Mouse (Mus musculus) MEL (cell line): ENCODE results near the gene Gls2. TPM values are rescaled to one million over a fixed set of nuclear protein-coding genes. Genes with fewer than 3 reads are reported as not detected.

ENCODE experiments used
- DNase-seq: peaks from one replicate; pipeline ENCODE4 v3.0.0; 2011; ENCODE audit warnings: low read depth, low spot score
- H3K27ac ChIP-seq: 2 replicates; pipeline ENCODE4 v1.5.1; 2012; ENCODE audit warnings: low read depth, mild to moderate bottlenecking, control low read depth, low read length, moderate library complexity; ENCODE audit not compliant: control insufficient read depth
- H3K27me3 ChIP-seq, 2 experiments: fragments of 150-350 bp in 1 of 2; sonication (generic) in 1 of 2; 2 replicates each; pipeline ENCODE4 v1.6.1; 2012; ENCODE audit warnings: low read length in 2 of 2, mild to moderate bottlenecking in 2 of 2, improper control_type of control experiment in 1 of 2, moderate library complexity in 1 of 2; ENCODE audit not compliant: insufficient read depth in 2 of 2, control insufficient read depth in 1 of 2
- H3K36me3 ChIP-seq, 2 experiments: 2 replicates each; pipeline ENCODE4 v1.6.1; 2012 to 2014; ENCODE audit warnings: low read length in 2 of 2, improper control_type of control experiment in 1 of 2, inconsistent platforms in 1 of 2, mild to moderate bottlenecking in 1 of 2; ENCODE audit not compliant: insufficient read depth in 2 of 2, control insufficient read depth in 1 of 2
- H3K4me1 ChIP-seq, 2 experiments: fragments of 150-350 bp in 1 of 2; sonication (generic) in 1 of 2; 2 replicates each; pipeline ENCODE4 v1.6.1; 2012; ENCODE audit warnings: low read length in 2 of 2, improper control_type of control experiment in 1 of 2, mild to moderate bottlenecking in 1 of 2; ENCODE audit not compliant: insufficient read depth in 2 of 2, control insufficient read depth in 1 of 2
- H3K4me3 ChIP-seq, 2 experiments: fragments of 150-350 bp in 1 of 2; sonication (generic) in 1 of 2; 2 replicates each; pipeline ENCODE4 v1.5.1; 2012; ENCODE audit warnings: low read depth in 2 of 2, low read length in 2 of 2, mild to moderate bottlenecking in 2 of 2, moderate library complexity in 2 of 2, control low read depth in 1 of 2, improper control_type of control experiment in 1 of 2; ENCODE audit not compliant: control insufficient read depth in 1 of 2, insufficient read depth in 1 of 2
- H3K79me2 ChIP-seq: 2 replicates; pipeline ENCODE4 v1.6.1; 2012; ENCODE audit warnings: mild to moderate bottlenecking, low read length, moderate library complexity; ENCODE audit not compliant: control insufficient read depth, poor library complexity, insufficient read depth
- H3K9ac ChIP-seq: 2 replicates; pipeline ENCODE4 v1.6.1; 2012; ENCODE audit warnings: low read depth, mild to moderate bottlenecking, control low read depth, low read length, moderate library complexity; ENCODE audit not compliant: control insufficient read depth, poor library complexity, severe bottlenecking
- H3K9me3 ChIP-seq: fragments of 150-350 bp; sonication (generic); replicated peaks from 2 replicates; pipeline ENCODE4 v1.6.1; 2012; ENCODE audit warnings: mild to moderate bottlenecking, low read length, improper control_type of control experiment, moderate library complexity; ENCODE audit not compliant: insufficient read depth
- BHLHE40 ChIP-seq: IDR thresholded peaks from 2 replicates; pipeline ENCODE4 v1.6.1; 2012; ENCODE audit warnings: low read depth, mild to moderate bottlenecking, inconsistent platforms, low read length, improper control_type of control experiment, borderline replicate concordance
- CHD1 ChIP-seq: IDR thresholded peaks from 2 replicates; pipeline ENCODE4 v1.6.1; 2012; ENCODE audit warnings: low read depth, mild to moderate bottlenecking, inconsistent platforms, low read length, improper control_type of control experiment
- CHD2 ChIP-seq: IDR thresholded peaks from 2 replicates; pipeline ENCODE4 v1.6.1; 2011; ENCODE audit warnings: low read length, improper control_type of control experiment
- CTCF ChIP-seq, 3 experiments: IDR thresholded peaks in 2 of 3; conservative IDR thresholded peaks in 1 of 3; 2 replicates each; pipeline ENCODE4 v1.5.1; 2011 to 2012; ENCODE audit warnings: low read length in 3 of 3, low read depth in 2 of 3, mild to moderate bottlenecking in 2 of 3, improper control_type of control experiment in 1 of 3, inconsistent platforms in 1 of 3, mixed read lengths in 1 of 3, moderate library complexity in 1 of 3; ENCODE audit not compliant: control insufficient read depth in 1 of 3, insufficient read depth in 1 of 3, poor library complexity in 1 of 3, severe bottlenecking in 1 of 3
- GATA1 ChIP-seq: IDR thresholded peaks from 2 replicates; pipeline ENCODE4 v1.6.1; 2011; ENCODE audit warnings: low read depth, low read length, improper control_type of control experiment
- HCFC1 ChIP-seq: IDR thresholded peaks from 2 replicates; pipeline ENCODE4 v1.6.1; 2012; ENCODE audit warnings: low read depth, mild to moderate bottlenecking, inconsistent platforms, low read length, improper control_type of control experiment, moderate library complexity
- MAFK ChIP-seq: IDR thresholded peaks from 2 replicates; pipeline ENCODE4 v1.6.1; 2011; ENCODE audit warnings: low read depth, mild to moderate bottlenecking, low read length, improper control_type of control experiment, borderline replicate concordance
- MAX ChIP-seq: IDR thresholded peaks from 2 replicates; pipeline ENCODE4 v1.6.1; 2011; ENCODE audit warnings: low read length, improper control_type of control experiment
- MEF2A ChIP-seq: IDR thresholded peaks from 2 replicates; pipeline ENCODE4 v1.6.1; 2014; ENCODE audit warnings: low read depth, mild to moderate bottlenecking, inconsistent platforms, low read length, improper control_type of control experiment; ENCODE audit not compliant: poor library complexity, insufficient replicate concordance, severe bottlenecking; ENCODE audit errors: extremely low read depth
- MXI1 ChIP-seq: IDR thresholded peaks from 2 replicates; pipeline ENCODE4 v1.6.1; 2011; ENCODE audit warnings: mild to moderate bottlenecking, low read depth, low read length, improper control_type of control experiment
- MYB ChIP-seq: IDR thresholded peaks from 2 replicates; pipeline ENCODE4 v1.6.1; 2011; ENCODE audit warnings: mild to moderate bottlenecking, low read depth, low read length, improper control_type of control experiment
- MYC ChIP-seq: IDR thresholded peaks from 2 replicates; pipeline ENCODE4 v1.6.1; 2011; ENCODE audit warnings: low read depth, mild to moderate bottlenecking, low read length, improper control_type of control experiment, moderate library complexity
- NRF1 ChIP-seq: IDR thresholded peaks from 2 replicates; pipeline ENCODE4 v1.6.1; 2014; ENCODE audit warnings: low read depth, mild to moderate bottlenecking, inconsistent platforms, low read length, improper control_type of control experiment, moderate library complexity; ENCODE audit not compliant: poor library complexity, insufficient read depth, severe bottlenecking
- POLR2A ChIP-seq, 2 experiments: IDR thresholded peaks; 2 replicates each; pipeline ENCODE4 v1.6.1; 2011 to 2012; ENCODE audit warnings: low read length in 2 of 2, mild to moderate bottlenecking in 2 of 2, control low read depth in 1 of 2, improper control_type of control experiment in 1 of 2, low read depth in 1 of 2, moderate library complexity in 1 of 2; ENCODE audit not compliant: control insufficient read depth in 1 of 2, insufficient read depth in 1 of 2, poor library complexity in 1 of 2
- POLR2AphosphoS2 ChIP-seq: IDR thresholded peaks from 2 replicates; pipeline ENCODE4 v1.6.1; 2011; ENCODE audit warnings: low read length, improper control_type of control experiment
- POLR2AphosphoS5 ChIP-seq: IDR thresholded peaks from 2 replicates; pipeline ENCODE4 v1.6.1; 2012; ENCODE audit warnings: low read depth, borderline replicate concordance, mild to moderate bottlenecking, inconsistent platforms, low read length, moderate library complexity, mixed read lengths
- RAD21 ChIP-seq: IDR thresholded peaks from 2 replicates; pipeline ENCODE4 v1.6.1; 2011; ENCODE audit warnings: mild to moderate bottlenecking, low read depth, low read length, improper control_type of control experiment
- SMC3 ChIP-seq: IDR thresholded peaks from 2 replicates; pipeline ENCODE4 v1.6.1; 2011; ENCODE audit warnings: low read depth, low read length, improper control_type of control experiment
- TAL1 ChIP-seq: IDR thresholded peaks from 2 replicates; pipeline ENCODE4 v1.6.1; 2012; ENCODE audit warnings: mild to moderate bottlenecking, inconsistent platforms, low read length, moderate library complexity, mixed read lengths
- TBP ChIP-seq: IDR thresholded peaks from 2 replicates; pipeline ENCODE4 v1.8.0; 2011; ENCODE audit warnings: low read depth, low read length, improper control_type of control experiment
- UBTF ChIP-seq: IDR thresholded peaks from 2 replicates; pipeline ENCODE4 v1.6.1; 2012; ENCODE audit warnings: low read depth, mild to moderate bottlenecking, inconsistent platforms, low read length, improper control_type of control experiment, moderate library complexity, borderline replicate concordance; ENCODE audit not compliant: insufficient read depth
- USF1 ChIP-seq: IDR thresholded peaks from 2 replicates; pipeline ENCODE4 v1.6.1; 2014; ENCODE audit warnings: low read depth, mild to moderate bottlenecking, inconsistent platforms, low read length, improper control_type of control experiment, moderate library complexity
- ZC3H11A ChIP-seq: IDR thresholded peaks from 2 replicates; pipeline ENCODE4 v1.6.1; 2012; ENCODE audit warnings: low read depth, mild to moderate bottlenecking, inconsistent platforms, low read length, improper control_type of control experiment
- ZKSCAN1 ChIP-seq: IDR thresholded peaks from 2 replicates; pipeline ENCODE4 v1.6.1; 2012; ENCODE audit warnings: low read depth, mild to moderate bottlenecking, inconsistent platforms, low read length, improper control_type of control experiment, moderate library complexity
- ZMIZ1 ChIP-seq: IDR thresholded peaks from 2 replicates; pipeline ENCODE4 v1.6.1; 2012; ENCODE audit warnings: low read depth, mild to moderate bottlenecking, inconsistent platforms, low read length, improper control_type of control experiment, moderate library complexity
- ZNF384 ChIP-seq: IDR thresholded peaks from 2 replicates; pipeline ENCODE4 v1.6.1; 2012; ENCODE audit warnings: low read depth, mild to moderate bottlenecking, inconsistent platforms, low read length, improper control_type of control experiment
- polyA plus RNA-seq, 2 experiments: library from polyadenylated mRNA; stranded (reverse) in 1 of 2; unstranded in 1 of 2; fragments of >175 nt in 1 of 2; fragments of >200 nt in 1 of 2; gene quantifications; 2 replicates each; pipeline versions ENCODE4 v1.2.1 to v1.2.4; 2012; ENCODE audit warnings: low replicate concordance in 2 of 2, low read depth in 1 of 2; ENCODE audit not compliant: insufficient read length in 2 of 2, insufficient read depth in 1 of 2, missing spikeins in 1 of 2
- total RNA-seq: library from RNA; depleted of rRNA; stranded (reverse); fragments of 300-350 nt; gene quantifications from 2 replicates; pipeline ENCODE4 v1.2.3, GENCODE M21; 2012

Gene Gls2
- total and polyA plus RNA-seq, 3 experiments: 11.8 to 17.8 TPM; not detected in 1

- Histone ChIP-seq H3K4me1 (no peaks in the 10 kb centered on the region), H3K79me2 (no peaks in the 10 kb centered on the region), H3K4me3 (no peak overlapping the region), H3K36me3 (peaks cover 0 to 5% of the 10 kb centered on the region in 2 experiments; a peak in 2 of 4 replicates), H3K9ac (no peak overlapping the region), H3K27ac (no peak overlapping the region)
- DNase-seq: no peak
- no peak for TF ChIP-seq MAX
- TF ChIP-seq POLR2A (IDR thresholded peaks at IDR 0.05; ENCODE audit: control insufficient read depth in 1 of 2, insufficient read depth in 1 of 2, low read depth in 1 of 2, low read length in 2 of 2, poor library complexity in 1 of 2): no peak
- no peak for TF ChIP-seq BHLHE40
- TF ChIP-seq MYC: no peak
- no peak for TF ChIP-seq MYB
- no peak for TF ChIP-seq CHD1
- no peak for TF ChIP-seq MAFK
- no peak for TF ChIP-seq USF1
- TF ChIP-seq, all 39 proteins: peak for 0
- Histone ChIP-seq H3K9me3 (no peaks in the 10 kb centered on the region), H3K27me3 (no peaks in the 10 kb centered on the region)
Observed at GRCm38 (mm10) chr10:128250565-128250964, 56.3 kb downstream of the Gls2 start.

- H3K36me3 ChIP-seq: peaks cover 0 to 5% of the 10 kb centered on the region in 2 experiments; a peak in 3 of 4 replicates
- no peak for DNase-seq
Observed at GRCm38 (mm10) chr10:128253677-128254255, 59.5 kb downstream of the Gls2 start, which contains the start of gene Apon. Gene Apon, plus strand, starts transcription at chr10:128254096.

GRCm38 (mm10) chr10:128255925-128256324 is 61.7 kb downstream of the Gls2 start:
- no peak overlapping the region for H3K27ac ChIP-seq
- H3K27me3 ChIP-seq: no peaks in the 10 kb centered on the region
- H3K79me2 ChIP-seq: no peaks in the 10 kb centered on the region
- DNase-seq: no peak
- H3K4me1 ChIP-seq: peaks cover 0 to 8% of the 10 kb centered on the region in 2 experiments; a peak in 3 of 4 replicates
- no peaks in the 10 kb centered on the region for H3K9me3 ChIP-seq
- H3K36me3 ChIP-seq: peaks cover 0 to 2% of the 10 kb centered on the region in 2 experiments
- TF ChIP-seq ZMIZ1 (no peak), MAFK (no peak), NRF1 (no peak), MXI1 (no peak), BHLHE40 (no peak), ZKSCAN1 (no peak), TAL1 (no peak), POLR2AphosphoS2 (no peak), MYC (no peak), CHD2 (no peak), MEF2A (no peak), TBP (no peak), GATA1 (no peak), SMC3 (no peak), ZNF384 (no peak)
- H3K4me3 ChIP-seq: no peak overlapping the region
- H3K9ac ChIP-seq: no peak overlapping the region

More at GRCm38 (mm10) chr10:128253677-128254255, 59.5 kb downstream of the Gls2 start, which contains the start of gene Apon:
- Histone ChIP-seq H3K9ac (no peak within 1 kb of the TSS), H3K27me3 (no peaks in the 10 kb centered on the region), H3K79me2 (no peaks in the 10 kb centered on the region)
- no peak for TF ChIP-seq HCFC1
- no peak for TF ChIP-seq TAL1
- no peak for TF ChIP-seq SMC3
- TF ChIP-seq ZKSCAN1: no peak
- TF ChIP-seq UBTF: no peak
- no peak for TF ChIP-seq RAD21
- TF ChIP-seq POLR2AphosphoS5: no peak
- no peak for TF ChIP-seq CTCF (IDR thresholded peaks at IDR 0.05 in 2 of 3, conservative IDR thresholded peaks at IDR 0.05 in 1 of 3; ENCODE audit: control insufficient read depth in 1 of 3, insufficient read depth in 1 of 3, low read depth in 2 of 3, low read length in 3 of 3, poor library complexity in 1 of 3, severe bottlenecking in 1 of 3)
- TF ChIP-seq MYB: no peak
- TF ChIP-seq ZC3H11A: no peak
- TF ChIP-seq, all 39 proteins: peak for 0
- peaks cover 0 to 2% of the 10 kb centered on the region in 2 experiments; a peak in 1 of 4 replicates for H3K4me1 ChIP-seq
- H3K27ac ChIP-seq: no peak within 1 kb of the TSS
- no peak within 1 kb of the TSS for H3K4me3 ChIP-seq
- H3K9me3 ChIP-seq: no peaks in the 10 kb centered on the region
